Mouse (Mus musculus) brain, embryonic 18.5 days (tissue): ENCODE results near the gene Glcci1.
"Not testable (repeated sequence)": the region's sequence is repeated elsewhere in the genome, so short reads cannot be mapped to it uniquely, and the experiment has no call there.

ENCODE experiments used
- DNase-seq: peaks from one replicate; pipeline ENCODE4 v3.0.0-alpha.2; 2012; ENCODE audit warnings: low read depth, low spot score

Glcci1 gene

DNA sequence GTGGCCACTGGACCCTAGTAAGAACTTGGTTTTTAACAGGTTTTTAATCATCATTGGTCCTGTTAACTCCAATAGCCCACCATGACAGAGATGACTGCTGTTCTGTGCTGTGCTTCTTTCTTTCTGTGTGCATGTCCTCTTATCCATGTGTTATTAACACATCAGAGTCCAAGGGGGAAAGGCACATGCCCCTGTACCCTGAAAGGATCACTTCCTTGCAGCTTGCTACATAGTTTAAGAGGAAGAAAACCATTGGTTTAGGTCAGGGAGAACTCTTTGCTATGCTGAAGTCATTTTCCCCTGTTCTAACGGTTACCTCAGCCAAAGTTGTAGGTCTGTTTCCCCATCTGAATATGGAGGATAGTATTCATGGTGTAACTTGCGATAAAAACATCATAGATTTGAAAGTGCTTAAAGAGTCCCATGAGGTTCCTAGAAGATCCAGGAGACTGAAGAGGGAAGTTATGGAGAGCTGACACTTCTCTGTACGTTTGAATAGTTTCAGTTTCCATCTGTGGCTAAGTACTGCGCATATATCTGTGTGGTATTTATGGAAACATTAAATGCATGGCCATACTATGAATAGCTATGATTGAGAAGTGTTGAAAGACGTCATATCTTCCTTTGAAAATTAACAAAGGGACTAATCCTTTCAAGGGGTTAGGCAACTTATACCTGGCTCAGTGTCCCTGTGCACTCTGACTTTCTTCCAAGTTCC, 14.1 kb upstream of the Glcci1 start:
- DNase-seq: no peak

DNA sequence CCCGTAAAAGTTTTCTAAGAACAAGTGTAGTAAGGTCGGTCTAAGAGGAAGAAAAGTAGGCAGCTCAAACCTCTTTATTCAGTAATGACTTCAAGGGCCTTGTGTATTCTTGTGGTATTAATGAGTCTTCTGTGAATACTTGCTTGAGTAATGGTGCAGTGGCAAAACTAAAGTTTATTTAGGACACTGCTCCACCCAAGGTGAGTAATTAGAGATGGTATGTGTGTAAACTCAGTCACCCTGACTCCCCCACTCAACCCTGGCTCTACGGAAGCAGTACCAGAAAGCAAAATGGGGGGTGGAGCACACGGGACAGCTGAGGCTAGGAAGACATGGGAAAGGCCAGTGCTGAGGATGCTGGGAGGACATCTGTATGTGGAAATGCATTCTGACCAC, 13.6 kb upstream of the Glcci1 start:
- no peak for DNase-seq

DNA sequence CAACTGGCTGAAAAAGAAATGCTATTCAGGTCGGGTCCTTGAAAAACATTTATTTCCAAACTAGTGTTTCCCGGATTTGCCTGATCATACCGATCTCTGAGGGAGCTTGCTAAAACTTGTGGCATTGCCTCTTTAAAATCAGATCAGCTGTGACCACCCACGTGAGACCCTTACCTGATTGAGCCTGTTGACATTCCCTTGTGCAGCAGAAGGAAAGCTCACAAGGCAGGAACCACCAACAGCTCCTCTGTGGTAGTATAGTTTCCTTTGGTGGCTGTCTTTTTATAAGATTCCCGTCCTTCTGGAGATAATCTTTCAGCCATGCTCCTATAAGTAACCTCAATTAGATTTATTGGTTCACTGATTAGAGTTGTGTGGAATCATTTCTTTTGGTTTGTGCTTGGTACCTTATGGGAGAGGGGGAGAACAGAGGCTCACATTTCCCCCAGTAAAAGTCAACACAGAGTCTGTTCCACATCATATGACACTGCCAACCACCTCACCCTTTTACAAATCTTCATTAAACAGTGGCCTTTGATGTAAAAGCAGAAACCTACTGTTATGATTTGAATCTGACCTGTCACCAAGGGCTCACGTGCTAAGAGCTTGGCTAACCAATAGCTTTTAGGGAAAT, 12.0 kb upstream of the Glcci1 start:
- DNase-seq: no peak

DNA sequence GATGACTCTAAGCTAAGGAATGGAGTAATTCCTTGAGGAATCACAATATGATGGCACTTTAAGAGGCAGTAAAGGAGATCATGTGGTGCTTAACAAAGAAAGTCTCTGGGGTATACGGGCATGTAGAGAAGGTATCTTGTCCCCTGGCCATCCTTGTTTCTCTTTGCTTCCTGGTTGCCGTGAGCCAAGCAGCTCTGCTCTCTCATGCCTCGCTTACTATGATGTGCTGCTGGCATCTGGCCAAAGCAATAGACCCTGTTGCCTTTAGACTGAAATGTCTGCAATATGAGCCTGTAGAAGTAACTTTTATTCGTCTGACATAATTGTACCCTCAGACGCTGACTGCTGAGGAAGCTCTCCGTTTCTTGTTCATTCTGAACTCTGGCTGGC, 11.5 kb upstream of the Glcci1 start:
- DNase-seq: no peak

DNA sequence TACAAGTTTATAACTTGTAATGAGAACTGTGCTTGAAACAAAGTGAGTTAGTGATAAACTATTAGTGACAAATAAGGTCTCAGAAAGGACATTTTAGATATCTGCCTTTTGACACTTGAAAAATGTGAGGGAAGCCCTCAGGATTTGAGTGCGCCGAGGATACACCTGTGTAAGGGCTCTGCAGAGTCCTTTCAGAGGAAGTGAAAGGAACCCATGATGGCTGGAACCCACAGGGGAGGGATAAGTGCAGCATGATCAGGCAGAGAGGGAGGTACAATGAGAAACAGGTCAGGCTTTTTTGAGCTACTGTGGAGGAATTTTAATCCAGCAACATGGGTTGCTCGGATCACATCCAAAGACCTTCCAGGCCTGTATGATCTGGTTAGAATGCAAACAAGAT, 10.4 kb upstream of the Glcci1 start:
- DNase-seq: no peak

DNA sequence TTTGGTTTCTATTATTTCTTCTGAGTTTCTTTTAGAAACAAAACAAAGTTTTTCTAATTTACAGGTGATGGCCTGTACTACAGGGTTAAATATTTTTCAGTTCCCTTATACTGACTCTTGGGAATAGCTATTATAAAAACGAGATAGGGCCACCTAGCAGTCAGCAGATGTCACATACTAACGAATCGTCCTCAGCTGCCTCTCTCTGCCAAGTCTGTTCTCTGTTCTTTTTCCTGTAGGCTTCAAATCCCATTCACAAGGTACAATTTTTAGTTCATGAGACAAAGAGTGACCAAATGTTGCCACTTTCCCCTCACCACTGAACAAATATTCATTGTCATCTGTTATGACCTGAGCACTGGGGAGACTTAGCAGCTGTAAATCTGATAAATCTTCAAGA, 5.4 kb upstream of the Glcci1 start:
- no peak for DNase-seq

DNA sequence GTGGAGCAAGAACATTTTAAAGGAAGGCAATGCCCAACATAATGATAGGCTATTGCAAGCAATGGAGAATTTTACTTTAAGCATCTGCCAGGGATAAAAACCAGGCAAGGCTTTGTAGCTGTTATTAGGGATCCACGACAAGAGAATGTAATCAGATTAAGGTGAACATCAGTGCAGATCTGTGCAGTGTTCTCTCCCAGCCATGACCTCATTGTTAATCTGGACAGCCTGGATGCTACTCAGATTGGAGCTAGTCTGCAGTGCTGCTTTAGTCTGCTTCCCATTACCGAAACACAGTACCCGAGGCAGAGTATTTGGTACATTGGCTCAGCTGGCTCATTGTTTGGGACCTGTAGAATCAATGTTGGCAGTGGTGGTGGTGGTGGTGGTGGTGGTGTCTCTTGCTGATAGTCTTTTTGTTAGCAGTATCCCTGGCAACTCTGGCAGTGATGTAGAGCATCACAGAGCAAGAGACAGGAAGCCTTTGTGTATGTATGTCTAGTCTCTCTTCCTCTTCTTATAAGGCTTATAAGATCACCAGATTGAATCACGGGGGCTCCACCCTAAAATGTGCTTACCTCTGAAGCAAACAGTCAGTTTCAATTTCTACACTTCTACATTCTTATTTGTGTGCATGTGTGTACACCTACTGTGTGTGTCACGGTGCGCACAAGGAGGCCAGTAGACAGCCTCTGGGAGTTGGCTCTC, 4.7 kb upstream of the Glcci1 start:
- no peak for DNase-seq

DNA sequence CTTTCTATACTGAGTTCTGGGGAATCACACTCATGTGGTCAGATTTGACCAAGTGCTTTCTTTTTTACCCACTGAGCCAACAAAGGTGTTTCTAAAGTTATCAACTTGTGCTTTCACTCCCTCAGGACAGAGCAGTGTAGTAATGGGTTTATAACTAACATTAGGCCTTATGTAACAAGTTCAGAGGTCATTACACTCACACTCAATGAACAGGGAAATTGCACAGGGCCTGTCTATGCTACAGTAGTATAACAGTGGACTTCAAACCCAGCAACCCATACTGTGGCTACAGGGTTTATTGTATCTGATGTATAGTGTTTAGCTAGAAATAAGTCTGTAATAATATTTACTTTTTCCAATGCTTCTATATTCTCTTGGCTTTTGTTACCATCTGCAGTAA, 2.8 kb upstream of the Glcci1 start:
- DNase-seq: no peak

DNA sequence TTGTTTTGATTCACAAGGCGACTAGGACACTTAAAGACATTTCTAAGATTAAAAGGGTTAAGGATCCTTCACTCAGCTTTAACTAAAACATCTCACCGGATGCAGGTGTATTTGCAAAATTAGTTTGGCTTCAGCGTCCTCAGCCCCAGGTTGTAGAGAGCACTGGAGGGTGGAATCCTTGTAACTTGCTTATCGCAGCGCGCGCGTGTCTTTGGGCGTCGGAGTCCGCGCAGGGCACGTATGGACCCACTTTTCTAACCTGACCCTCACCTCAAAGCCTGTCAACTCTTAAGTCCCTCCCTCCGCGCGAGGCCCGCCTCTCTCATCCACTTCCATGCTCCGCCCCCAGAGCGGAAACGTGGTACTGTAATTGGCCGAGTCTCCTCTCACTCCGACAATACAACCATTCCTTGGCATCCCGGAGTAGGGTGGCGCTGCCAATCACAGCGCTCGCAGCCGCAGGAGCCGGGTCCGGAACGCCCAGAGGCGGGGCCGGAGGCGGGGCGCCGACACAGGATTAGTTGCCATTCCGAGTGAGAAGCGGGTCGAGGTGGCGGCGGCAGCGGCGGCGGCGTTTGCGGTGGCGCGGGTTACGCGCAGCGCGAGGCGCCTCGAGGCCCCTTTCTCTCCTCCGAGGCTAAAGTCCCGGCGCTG, 390 bp upstream of the Glcci1 start:
- DNase-seq: peak; percentile 96

DNA sequence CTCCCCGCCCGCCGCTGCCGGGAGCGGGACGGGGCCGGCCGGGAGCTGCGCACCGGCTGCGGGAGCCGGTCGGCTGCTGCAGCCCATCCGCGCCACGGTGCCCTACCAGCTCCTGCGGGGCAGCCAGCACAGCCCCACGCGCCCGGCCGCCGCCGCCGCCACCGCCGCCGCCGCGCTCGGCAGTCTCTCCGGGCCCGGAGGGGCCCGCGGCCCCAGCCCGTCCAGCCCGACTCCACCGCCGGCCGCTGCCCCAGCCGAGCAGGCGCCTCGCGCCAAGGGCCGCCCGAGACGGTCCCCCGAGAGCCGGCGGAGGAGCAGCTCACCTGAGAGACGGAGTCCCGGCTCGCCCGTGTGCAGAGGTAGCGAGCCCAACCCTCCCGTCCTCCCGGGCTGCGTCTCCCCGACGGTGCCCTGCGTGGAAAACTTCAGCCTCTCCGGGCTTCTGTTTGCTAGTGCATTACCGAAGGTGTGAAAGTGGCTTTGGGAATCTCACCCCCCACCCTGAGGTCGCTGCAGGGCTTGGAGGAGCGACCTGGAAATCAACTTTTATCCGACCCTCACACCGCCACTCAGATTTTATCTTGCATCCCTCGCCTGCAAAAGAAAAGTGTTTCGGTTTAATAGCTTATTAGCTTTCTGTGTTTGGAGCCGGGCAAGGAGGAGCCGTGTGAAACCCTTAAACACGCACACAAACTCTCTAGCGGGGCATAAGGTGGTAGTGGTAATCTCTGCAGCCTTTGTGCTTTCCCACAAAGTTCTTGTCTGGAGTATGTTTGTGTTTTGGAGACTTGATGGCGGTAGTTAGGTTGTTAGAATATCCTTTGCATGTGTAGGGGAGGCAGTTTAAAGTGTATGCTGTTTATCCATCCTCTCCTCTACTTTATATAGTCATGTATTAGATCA, 812 bp downstream of the Glcci1 start:
- no peak for DNase-seq

DNA sequence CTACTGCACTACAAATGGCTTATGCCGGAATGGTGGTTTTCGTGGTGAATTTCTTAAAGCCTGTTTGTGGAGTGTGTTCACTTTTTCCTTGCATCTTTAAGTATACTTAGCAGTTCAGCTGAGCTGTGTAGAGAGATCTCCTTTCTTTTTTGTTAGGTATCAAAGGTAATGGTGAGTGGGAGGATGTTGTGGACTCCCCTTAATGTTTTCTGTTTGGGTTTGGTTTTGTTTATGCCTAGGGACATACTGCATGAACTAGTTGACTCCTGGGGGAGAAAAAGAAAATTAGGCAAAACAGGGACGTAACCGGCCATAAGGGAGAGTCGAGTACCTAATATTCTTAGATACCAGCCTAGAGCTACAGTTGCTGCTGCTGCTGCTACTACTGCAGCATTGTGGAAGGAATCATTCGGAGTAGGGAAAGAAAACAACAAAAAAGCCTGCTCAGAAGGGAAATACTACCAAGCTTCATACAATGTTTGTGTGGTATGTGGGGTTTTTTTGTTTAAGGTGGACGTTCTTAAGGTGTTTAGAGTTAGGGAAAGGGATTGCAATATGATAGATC, 1.5 kb downstream of the Glcci1 start:
- no peak for DNase-seq

DNA sequence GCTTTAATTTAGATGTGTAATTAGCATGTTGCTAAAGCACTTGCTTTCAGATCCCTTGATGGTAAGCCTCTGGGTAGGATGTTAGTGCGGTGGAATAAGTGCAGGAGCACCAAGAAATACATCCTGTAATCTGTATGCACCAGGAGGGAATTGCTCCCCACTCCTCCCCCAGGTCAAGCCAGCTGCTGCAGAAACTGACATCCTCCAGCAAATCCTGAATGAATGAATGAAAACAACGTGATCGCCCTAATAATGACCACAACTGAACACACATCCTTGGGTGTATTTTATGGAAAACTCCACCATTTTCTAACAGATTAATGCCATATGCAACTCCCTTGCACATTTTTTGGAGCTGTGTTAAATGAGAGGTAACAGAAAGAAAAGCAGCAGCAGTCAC, 2.0 kb downstream of the Glcci1 start:
- no peak for DNase-seq

DNA sequence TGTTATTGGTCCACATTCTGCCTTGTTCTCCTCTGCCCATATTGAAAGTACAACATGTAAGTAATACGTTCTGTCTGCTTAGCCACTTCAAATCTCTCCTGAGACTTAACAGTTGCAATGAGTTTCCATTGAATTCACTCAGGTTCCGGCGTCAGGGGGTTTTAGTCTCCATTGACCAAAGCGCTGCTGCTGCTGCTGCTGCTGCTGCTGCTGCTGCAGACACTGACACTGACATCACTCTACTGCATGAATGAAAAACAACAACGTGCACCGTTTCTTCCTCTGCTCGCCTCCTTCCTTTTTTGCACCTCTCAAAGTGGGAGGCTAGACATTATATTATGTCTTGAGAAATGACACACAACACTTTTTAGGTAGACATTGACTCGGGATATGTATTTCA, 3.0 kb downstream of the Glcci1 start:
- DNase-seq: no peak

DNA sequence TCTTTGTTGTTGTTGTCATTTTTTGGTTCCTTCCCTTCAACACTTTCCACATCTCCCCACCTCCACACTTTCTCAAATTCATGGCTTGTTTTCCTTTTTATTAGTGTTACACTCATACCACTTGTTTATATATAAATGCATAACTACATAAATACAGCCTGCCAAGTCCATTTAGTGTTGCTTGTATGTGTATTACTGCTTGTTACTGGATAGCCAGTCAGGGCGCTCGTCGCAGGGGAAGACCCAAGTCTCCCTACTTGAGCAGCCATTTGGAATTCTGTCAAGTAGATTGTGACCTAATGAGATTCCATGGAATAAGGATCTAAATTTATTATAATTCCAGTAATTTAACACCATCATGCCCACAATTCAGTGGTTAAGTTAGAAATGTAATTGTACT, 10.3 kb downstream of the Glcci1 start:
- no peak for DNase-seq

DNA sequence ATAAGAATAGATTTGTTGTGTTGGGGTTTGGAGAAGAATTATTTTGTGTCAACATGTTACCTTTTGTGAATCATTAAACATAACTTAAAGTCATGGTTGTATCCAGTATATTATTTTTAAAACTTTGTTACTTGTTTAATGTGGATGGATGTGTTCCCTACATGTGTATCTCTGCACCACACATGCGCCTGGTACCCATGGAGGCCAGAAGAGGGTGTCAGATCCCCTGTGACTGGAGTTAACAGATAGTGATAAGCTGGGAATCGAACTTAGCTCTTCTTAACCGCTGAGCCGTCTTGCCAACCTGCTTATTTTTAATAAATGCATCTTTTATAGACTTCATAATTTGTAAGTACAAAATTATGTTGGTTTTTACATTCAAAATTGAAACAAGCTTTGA, 11.8 kb downstream of the Glcci1 start:
- DNase-seq: no peak

DNA sequence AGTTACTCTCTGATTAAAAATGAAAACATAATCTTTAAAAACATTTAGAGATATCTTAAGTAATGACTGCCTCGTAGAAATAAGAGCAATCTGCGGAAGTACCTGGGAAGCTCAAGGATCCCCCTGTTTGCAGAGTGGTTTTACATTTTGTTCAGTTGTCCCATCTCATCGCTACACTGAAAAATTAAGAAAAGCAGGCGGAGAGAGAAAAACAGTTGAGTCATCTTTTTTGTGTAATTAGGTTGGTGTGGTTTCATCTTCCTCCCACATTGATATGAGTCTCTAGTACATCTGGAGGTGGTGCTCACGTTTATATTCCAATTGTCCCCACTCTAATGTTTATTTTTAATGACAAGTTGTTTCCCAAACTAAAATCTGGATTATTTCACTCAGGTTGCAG, 15.3 kb downstream of the Glcci1 start:
- no peak for DNase-seq

DNA sequence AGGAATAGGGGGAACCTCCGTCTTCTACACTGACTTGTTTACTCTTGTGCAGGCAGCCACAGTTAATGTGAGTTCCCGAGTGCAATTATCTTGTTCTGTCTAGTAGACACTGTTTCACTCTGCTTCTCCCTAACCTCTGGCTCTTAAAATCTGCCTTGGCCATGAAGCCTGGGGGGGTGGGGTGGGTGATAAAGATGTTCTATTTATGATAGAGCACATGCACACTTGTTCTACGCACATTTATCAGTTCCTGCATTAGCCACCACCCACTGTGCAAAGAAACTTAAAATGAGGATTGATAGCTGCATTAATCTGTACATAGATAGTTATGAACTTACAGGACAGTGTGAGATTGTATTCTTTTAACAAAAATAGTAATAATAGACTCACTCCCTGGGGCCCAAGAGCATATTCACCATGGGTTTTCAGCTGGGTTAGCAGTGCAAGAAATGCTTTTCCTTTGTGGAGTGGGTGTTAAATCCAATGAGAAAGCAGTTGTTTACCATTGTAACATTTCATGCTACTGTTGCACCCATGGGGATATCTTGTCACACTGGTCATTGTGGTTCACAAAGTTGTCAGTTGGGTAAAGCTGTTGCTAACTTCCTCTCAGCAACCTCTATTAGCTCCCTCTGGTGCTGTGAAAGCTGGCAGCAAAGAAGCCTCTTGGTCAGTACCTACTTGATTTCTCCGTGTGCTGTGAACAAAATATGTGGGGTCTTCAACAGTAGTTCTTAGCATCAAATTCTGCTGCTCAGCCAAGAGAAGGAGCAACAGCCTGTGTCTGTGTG, 21.9 kb downstream of the Glcci1 start:
- DNase-seq: no peak

DNA sequence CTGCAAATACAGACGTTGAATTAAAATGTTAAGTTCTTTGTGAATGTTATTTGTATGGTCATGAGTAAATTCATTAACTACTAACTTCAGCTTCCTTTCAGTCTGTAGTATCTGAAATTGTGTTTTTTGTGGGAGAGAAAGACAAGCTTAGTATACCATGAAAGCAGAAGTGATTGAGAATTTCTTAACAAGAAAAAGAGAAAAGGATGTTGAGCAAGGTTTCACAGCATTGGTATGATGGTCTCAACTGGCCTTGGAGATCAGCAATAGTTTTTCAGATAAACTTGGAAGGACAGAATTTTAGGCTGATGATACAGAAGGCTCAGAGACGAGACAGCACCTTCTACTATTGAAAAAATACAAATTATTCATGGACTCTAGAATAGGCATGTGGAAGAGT, 27.5 kb downstream of the Glcci1 start:
- DNase-seq: no peak

DNA sequence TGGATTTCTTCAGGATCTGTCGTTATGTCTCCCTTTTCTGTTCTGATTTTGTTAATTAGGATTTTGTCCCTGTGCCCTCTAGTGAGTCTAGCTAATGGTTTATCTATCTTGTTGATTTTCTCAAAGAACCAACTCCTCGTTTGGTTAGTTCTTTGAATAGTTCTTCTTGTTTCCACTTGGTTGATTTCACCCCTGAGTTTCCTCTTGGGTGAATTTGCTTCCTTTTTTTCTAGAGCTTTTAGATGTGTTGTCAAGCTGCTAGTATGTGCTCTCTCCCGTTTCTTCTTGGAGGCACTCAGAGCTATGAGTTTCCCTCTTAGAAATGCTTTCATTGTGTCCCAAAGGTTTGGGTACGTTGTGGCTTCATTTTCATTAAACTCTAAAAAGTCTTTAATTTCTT, 32.1 kb downstream of the Glcci1 start:
- DNase-seq: not testable (repeated sequence)

DNA sequence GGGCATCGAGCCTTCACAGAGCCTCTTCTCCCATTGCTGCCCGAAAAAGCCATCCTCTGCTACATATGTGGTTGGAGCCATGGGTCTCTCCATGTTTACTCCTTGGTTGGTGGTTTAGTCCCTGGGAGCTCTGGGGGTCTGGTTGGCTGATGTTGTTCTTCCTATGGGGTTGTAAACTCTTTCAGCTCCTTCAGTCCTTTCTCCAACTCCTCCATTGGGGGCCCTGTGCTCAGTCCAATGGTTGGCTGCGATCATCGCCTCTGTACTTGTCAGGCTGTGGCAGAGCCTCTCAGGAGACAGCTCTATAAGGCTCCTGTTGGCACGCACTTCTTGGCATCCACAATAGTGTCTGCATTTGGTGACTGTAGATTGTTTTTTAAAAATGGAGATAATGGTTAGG, 35.4 kb downstream of the Glcci1 start:
- no peak for DNase-seq
